Mouse (Mus musculus) intestine, embryonic 16.5 days (tissue): ENCODE results near the gene Gse1. TPM values are rescaled to one million over a fixed set of nuclear protein-coding genes. Genes with fewer than 3 reads are reported as not detected.

Experiments
- ATAC-seq: fragments of 200-750 bp; cut with Nextera tagmentation; 2 replicates; pipeline ENCODE4 v1.8.0; 2017; ENCODE audit warnings: moderate TSS enrichment, moderate library complexity
- H3K27ac ChIP-seq: fragments of 300-500 bp; sonication (generic); 2 replicates; pipeline ENCODE4 v1.5.1; 2014; ENCODE audit warnings: mild to moderate bottlenecking, low read length
- H3K27me3 ChIP-seq: fragments of 300-500 bp; sonication (generic); replicated peaks from 2 replicates; pipeline ENCODE4 v1.6.1; 2014; ENCODE audit warnings: low read length, control low read depth, mixed read lengths; ENCODE audit not compliant: control insufficient read depth, insufficient read depth
- H3K36me3 ChIP-seq: fragments of 300-500 bp; sonication (generic); 2 replicates; pipeline ENCODE4 v1.6.1; 2014; ENCODE audit warnings: low read length, control low read depth; ENCODE audit not compliant: control insufficient read depth, insufficient read depth
- H3K4me1 ChIP-seq: fragments of 300-500 bp; sonication (generic); 2 replicates; pipeline ENCODE4 v1.6.1; 2014; ENCODE audit warnings: low read length, control low read depth, mixed read lengths; ENCODE audit not compliant: control insufficient read depth, insufficient read depth
- H3K4me2 ChIP-seq: fragments of 300-500 bp; sonication (generic); 2 replicates; pipeline ENCODE4 v1.6.1; 2014; ENCODE audit warnings: low read depth, low read length, control low read depth
- H3K4me3 ChIP-seq: fragments of 300-500 bp; sonication (generic); 2 replicates; pipeline ENCODE4 v1.5.1; 2014; ENCODE audit warnings: mild to moderate bottlenecking, low read length
- H3K9ac ChIP-seq: fragments of 300-500 bp; sonication (generic); 2 replicates; pipeline ENCODE4 v1.6.1; 2014; ENCODE audit warnings: low read depth, low read length
- H3K9me3 ChIP-seq: fragments of 300-500 bp; sonication (generic); 2 replicates; pipeline ENCODE4 v1.6.1; 2016; ENCODE audit warnings: low read length, control low read depth; ENCODE audit not compliant: control insufficient read depth
- WGBS: fragments of 180-500 bp; shearing (Covaris S2); extraction: QIAGEN DNeasy Blood & Tissue Kit; methylation state at CpG from one replicate; pipeline ENCODE4 v1.1.7; 2014; 5-methylcytosine and 5-hydroxymethylcytosine counted together
- polyA plus RNA-seq: library from polyadenylated mRNA; unstranded; fragments of >200 nt; fragmentation: Nextera tagmentation; extraction: Ambion mirVana; gene quantifications from 2 replicates; pipeline ENCODE4 v1.2.1, GENCODE M21; 2015

Gse1 gene
- polyA plus RNA-seq, 1 experiment from 2014 or later, result 7.3 TPM

DNA sequence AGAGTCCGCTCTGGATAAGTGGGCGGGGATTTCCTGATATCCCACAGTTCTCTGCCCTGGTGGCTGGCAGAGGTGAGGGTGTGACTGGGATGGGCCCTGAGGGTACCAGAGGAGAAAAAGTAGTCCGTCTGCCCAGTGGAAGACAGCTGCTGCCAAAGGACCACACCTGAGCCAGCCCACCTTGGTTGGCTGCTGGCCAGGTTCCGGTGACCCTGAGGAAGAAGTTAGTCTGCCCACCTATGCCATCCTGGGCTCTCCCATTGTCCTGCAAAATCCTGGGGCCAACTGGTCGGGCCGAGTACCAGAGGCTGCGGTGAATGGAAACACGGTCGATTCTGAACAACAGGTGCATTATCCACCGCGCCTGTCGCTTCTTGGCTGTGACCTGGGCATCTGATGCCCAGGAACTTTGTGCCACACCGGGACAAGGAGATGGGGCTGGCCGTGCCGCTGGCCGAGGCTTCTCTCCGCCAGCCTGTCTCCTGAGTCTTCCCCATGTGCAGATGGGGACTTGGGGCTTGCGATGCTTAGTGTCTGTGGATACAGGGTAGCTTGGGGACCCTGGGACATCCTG lies 326.3 kb downstream of the Gse1 start:
- no peak overlapping the region for H3K9ac ChIP-seq
- ATAC-seq, result no peak
- no peak overlapping the region for H3K4me3 ChIP-seq
- 93% methylated on average over 18 of the region's 18 CpGs for WGBS
- peaks cover 43% of the 10 kb centered on the region for H3K4me1 ChIP-seq
- no peak overlapping the region for H3K27ac ChIP-seq
- H3K27me3 ChIP-seq, result no peaks in the 10 kb centered on the region
- H3K9me3 ChIP-seq, result no peaks in the 10 kb centered on the region
- H3K4me2 ChIP-seq, result no peak overlapping the region
- H3K36me3 ChIP-seq, result no peaks in the 10 kb centered on the region

DNA sequence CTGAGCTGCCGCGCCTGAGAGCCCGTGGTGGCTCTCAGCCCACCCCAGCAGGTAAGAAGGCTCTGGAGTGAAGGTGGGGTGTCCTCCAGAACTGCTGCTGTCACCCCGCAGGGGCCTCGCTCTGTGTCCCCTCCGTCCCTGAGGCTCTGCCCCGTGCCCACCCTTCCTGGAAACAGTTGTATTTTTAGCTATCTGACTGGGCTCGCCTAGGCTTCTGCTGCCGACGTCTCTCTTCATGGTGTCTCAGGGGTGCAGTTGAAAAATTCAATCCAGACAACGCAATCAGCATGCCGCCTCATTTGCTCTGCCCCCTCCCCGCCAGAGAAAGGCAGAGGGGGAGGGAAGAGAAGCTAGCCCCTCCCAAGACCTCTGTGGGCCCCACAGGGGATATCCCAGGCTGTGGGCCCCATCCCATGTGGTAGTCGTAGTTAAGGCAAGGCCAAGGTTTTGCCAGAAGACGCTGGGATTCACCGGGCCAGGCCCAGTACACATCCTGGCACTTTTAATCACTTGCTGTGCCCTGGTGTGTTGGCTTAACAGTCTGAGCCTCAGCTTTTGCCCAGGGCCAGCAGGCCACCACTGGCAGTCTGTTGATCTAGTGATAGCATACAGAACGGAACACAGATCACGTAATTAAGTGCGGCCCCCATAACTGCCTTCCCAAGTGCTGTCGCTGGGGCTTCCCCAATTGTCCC lies 328.1 kb downstream of the Gse1 start:
- Histone ChIP-seq H3K27me3 (no peaks in the 10 kb centered on the region), H3K4me3 (no peak overlapping the region), H3K9me3 (no peaks in the 10 kb centered on the region), H3K4me1 (peaks cover 33% of the 10 kb centered on the region), H3K27ac (peak overlapping the region; percentile 30; the same call in 1 of the 2 replicates), H3K36me3 (no peaks in the 10 kb centered on the region), H3K9ac (peak overlapping the region; percentile 14; the same call in 1 of the 2 replicates), H3K4me2 (no peak overlapping the region)
- WGBS, result 63% methylated on average over 20 of the region's 20 CpGs
- ATAC-seq, result no peak

DNA sequence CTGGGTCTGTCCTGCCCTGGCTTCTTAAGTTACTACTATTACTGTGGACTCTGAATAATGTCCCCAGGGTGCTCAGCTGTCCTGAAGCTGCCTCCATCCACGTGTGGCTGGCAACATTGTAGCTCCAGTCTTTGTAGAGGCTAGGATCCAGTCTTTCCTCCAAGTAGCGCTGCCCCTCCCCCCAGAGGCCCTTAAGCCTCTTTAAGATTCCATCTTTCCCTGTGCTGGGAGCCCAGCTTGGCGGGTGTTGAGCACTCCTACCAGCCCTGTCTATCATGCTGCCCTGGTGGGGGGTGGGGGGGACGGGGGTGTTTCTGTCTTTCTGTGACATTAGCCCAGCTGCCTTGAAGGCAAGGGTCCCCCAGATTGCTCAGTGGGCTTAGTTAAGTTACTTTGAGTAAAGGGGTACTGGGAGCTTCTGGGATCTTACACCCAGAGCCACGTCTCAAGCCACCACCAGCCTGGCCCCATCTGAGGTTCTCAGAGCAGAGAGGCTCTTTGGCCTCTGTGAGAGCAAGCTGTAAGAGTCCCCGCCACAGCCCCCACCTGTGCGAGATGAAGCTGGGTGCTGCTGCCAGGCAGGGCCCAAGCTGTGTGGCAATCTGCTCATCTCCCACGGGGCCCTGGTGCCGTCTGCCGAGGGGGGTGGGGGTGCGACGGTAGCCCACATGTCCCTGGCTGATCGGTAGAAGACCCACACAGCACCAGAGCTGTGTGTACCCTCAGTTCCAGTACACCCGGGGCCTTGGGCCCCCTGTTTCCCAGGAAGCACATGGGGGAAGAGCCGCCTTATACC lies 329.1 kb downstream of the Gse1 start:
- Histone ChIP-seq H3K4me2 (no peak overlapping the region), H3K27me3 (no peaks in the 10 kb centered on the region), H3K4me1 (peaks cover 43% of the 10 kb centered on the region), H3K9ac (peak overlapping the region; percentile 14; the same call in 1 of the 2 replicates), H3K9me3 (no peaks in the 10 kb centered on the region), H3K36me3 (no peaks in the 10 kb centered on the region), H3K27ac (no peak overlapping the region), H3K4me3 (no peak overlapping the region)
- no peak for ATAC-seq
- 69% methylated on average over 15 of the region's 15 CpGs for WGBS

DNA sequence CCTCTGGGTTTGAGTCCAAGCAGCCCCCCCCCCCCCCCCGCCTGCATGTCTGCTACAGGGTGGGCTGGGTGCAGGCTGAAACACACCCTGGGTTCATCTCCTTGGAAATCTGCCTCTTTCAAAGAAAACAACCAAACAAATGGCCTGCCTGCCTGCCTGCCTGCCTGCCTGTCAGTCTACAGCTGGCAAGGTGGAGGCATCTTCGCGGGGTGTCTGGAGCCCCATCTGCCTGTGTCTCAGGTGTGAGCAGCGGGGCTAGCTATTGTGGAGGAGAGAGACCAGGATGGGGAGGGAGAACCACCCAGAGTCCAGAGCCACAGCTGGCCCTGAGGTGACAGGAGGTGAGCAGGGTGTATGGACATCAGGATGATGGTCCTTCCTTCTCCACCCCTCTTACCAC lies 329.9 kb downstream of the Gse1 start:
- Histone ChIP-seq H3K4me1 (peaks cover 51% of the 10 kb centered on the region), H3K36me3 (no peaks in the 10 kb centered on the region), H3K27me3 (no peaks in the 10 kb centered on the region), H3K4me3 (no peak overlapping the region), H3K4me2 (no peak overlapping the region), H3K9ac (peak overlapping the region; percentile 6; the same call in 1 of the 2 replicates), H3K27ac (no peak overlapping the region), H3K9me3 (no peaks in the 10 kb centered on the region)
- WGBS, result 72% methylated on average over 4 of the region's 4 CpGs
- ATAC-seq, result no peak

DNA sequence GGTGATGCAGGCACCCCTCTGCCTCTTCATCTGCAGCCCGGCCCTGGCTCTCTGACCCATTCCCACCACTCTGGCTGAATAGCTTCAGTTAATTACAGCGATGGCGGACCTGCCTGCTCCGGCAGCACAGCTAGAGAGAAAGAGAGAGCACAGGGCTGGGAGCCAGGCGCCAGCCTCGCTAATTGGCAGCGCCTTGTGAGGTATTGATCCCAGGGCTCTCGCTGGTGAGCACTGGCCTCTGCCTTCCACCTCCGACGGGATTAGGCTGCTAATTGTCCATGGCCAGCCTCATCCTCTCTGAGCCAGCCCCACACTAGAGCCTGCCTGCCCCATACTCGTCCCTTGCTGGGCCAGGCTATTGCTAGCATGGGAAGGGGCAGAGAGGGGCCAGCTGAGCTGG lies 331.4 kb downstream of the Gse1 start:
- 57% methylated on average over 11 of the region's 11 CpGs for WGBS
- no peak overlapping the region for H3K27ac ChIP-seq

DNA sequence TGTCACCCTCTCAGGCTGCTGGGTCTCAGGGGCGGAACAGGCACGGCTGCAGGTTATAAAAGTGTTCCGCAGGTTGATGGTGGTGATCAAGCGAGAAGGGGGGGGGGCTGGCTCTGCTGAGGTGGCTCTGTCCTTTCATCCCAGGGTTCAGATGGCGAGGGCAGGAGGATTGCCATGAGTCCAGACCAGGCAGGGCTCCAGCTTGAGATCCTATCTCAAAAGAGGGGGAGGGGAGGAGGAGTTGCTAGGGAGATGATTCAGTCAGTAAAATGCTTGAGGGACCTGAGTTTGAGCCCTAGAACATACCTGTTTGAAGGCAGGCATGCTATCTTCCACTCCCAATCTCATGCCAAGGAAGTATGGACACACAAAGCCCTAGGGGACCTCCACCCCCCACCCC lies 332.3 kb downstream of the Gse1 start:
- Histone ChIP-seq H3K4me3 (no peak overlapping the region), H3K27ac (no peak overlapping the region), H3K9ac (no peak overlapping the region), H3K4me1 (peaks cover 73% of the 10 kb centered on the region), H3K36me3 (no peaks in the 10 kb centered on the region), H3K4me2 (no peak overlapping the region), H3K27me3 (no peaks in the 10 kb centered on the region), H3K9me3 (no peaks in the 10 kb centered on the region)
- no peak for ATAC-seq
- WGBS, result 84% methylated on average over 5 of the region's 5 CpGs

More for the DNA sequence above, 331.4 kb downstream of the Gse1 start:
- ATAC-seq, result no peak
- Histone ChIP-seq H3K4me1 (peaks cover 66% of the 10 kb centered on the region), H3K4me3 (no peak overlapping the region), H3K27me3 (no peaks in the 10 kb centered on the region), H3K9ac (0 out of 2 replicates have a peak overlapping the region, but pooled peaks have one; percentile 16), H3K4me2 (no peak overlapping the region), H3K9me3 (no peaks in the 10 kb centered on the region), H3K36me3 (no peaks in the 10 kb centered on the region)

DNA sequence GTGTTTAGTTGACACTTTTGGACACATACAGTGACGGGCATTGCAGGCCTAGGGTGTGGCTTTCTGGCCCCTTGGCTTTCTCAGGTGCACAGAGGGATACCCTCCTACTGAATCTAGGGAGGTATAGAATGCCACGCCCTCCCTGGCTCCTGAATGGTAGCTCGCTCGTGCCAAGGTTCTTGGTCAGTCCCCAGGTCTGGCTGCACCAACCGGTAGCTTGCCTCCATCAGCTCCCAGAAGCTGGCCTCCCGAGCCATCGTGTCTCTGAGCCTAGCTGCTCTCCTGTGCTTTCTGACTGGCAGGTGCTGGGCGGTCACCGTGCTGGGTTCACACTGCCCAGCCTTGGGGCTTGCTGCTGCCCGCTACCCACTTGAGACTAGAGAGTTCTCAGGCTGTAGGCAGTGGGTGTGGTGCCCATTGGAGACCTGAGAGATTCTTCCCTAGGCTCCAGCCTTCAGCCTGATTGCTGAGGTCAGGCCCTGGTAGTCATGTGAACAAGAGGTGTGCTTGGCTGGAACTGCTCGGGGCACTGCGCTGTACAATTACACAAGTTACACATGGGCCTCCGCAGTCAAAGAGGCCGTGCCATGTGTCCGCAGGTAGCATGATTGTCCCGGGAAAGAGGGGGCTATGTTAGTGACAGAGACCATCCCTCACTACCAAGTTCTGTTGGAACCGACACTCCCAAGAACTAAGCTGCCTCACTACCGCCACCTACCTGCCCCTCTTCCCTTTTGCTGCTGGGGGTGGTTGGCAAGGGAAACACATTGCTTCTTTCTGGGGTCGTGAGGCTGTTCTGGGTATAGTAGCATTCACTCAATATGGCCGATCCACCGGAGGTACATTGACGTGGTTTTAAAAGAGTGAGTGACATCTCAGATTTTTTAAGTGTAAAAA lies 333.5 kb downstream of the Gse1 start:
- 82% methylated on average over 22 of the region's 22 CpGs for WGBS
- Histone ChIP-seq H3K4me1 (peaks cover 63% of the 10 kb centered on the region), H3K27ac (peak overlapping the region; percentile 24), H3K4me2 (no peak overlapping the region), H3K9ac (no peak overlapping the region), H3K27me3 (no peaks in the 10 kb centered on the region), H3K9me3 (no peaks in the 10 kb centered on the region), H3K4me3 (no peak overlapping the region), H3K36me3 (peaks cover 5% of the 10 kb centered on the region; the same call in 1 of the 2 replicates)
- ATAC-seq, result no peak

DNA sequence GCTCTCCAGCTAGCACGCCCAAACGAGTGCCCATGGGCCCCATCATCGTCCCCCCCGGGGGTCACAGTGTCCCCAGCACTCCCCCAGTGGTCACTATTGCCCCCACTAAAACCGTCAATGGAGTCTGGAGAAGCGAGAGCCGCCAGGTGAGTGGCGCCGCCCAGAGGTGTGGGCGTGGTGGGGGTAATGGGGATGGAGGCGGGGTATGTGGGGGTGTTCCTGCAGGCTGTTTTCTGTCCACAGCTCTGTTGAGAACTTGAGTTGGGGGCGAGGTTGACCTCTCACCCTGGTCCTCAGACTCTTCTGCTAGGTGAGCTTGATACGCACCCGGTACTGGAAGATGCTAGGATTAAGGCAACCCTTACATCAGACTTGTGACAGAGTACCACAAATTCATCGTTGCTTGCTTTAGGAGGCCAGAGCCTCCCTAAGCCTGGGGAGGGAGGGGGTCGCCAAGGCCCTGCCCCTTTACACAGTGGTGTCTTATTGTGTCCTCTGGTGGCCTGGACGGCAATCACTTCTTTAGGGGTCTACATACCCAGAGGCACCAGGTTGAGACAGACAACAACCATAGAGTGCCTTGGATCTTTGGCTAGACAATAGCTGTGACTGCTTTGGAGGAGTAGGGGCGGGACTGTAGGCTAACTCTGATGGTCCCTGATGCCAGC lies 334.6 kb downstream of the Gse1 start:
- peak overlapping the region; percentile 48 for H3K9ac ChIP-seq
- peaks cover 16% of the 10 kb centered on the region for H3K36me3 ChIP-seq
- H3K4me1 ChIP-seq, result peaks cover 54% of the 10 kb centered on the region
- peak overlapping the region; percentile 71 for H3K27ac ChIP-seq
- no peak for ATAC-seq
- no peaks in the 10 kb centered on the region for H3K27me3 ChIP-seq
- 83% methylated on average over 18 of the region's 18 CpGs for WGBS
- H3K9me3 ChIP-seq, result no peaks in the 10 kb centered on the region
- no peak overlapping the region for H3K4me3 ChIP-seq
- no peak overlapping the region for H3K4me2 ChIP-seq
